In the genomic region with DNA sequence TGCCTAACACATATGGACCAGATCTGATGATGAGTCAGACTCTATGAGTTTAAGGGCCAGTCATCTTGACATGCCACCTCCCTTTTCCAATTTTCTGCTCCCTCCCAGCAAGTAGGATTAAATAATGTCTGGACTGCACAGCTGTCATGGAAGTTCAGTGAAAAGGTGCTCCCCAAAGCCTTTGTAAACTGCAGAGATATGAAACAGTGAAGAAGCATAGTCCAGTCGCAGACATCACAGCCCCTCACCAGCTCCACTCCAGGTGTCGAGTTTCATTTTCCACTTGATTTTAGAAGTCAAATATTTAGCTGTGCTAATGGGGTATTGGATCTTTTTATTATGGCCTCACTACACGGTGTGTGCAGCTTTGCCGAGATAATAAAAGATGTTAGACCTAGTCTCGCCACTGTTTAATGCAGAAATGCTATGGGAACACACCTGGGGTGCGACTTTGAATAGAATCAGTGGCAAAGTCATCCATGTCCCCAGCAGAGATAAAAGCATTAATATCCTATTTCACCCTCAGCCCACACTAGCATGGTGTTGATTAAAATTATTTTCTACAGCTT, we compare ENCODE assay signal across 24 mouse cellular contexts.
DNase-seq lines count a peak whose midpoint lies in the region; ATAC-seq lines count a peak whose summit lies in the region.
"Had no signal": no experiment of that assay in that cellular context is flagged by ENCODE, and none has a peak within 500 bp of the region (broad histone marks: within the 10 kb centered on the region; RNA-seq: fewer than 3 reads in every experiment).

No protein-coding gene starts in this region.

- 78% methylated on average over 6 of the region's 6 CpGs for WGBS in forebrain, embryonic 13.5 days
- 67% methylated on average over 6 of the region's 6 CpGs for WGBS in forebrain, embryonic 16.5 days
- WGBS in forebrain, embryonic 15.5 days, result 80% methylated on average over 6 of the region's 6 CpGs
- 79% methylated on average over 6 of the region's 6 CpGs for WGBS in forebrain, embryonic 11.5 days
- WGBS in midbrain, embryonic 16.5 days, result 56% methylated on average over 6 of the region's 6 CpGs
- 63% methylated on average over 6 of the region's 6 CpGs for WGBS in midbrain, embryonic 14.5 days

- H3K4me2 ChIP-seq in forebrain, embryonic 13.5 days, result no peak overlapping the region
- H3K4me2 ChIP-seq in forebrain, embryonic 16.5 days (ENCODE audit: low read length), result no peak overlapping the region
- H3K4me2 ChIP-seq in forebrain, embryonic 15.5 days (replicated peaks), result no peak overlapping the region
- no peak overlapping the region for H3K4me2 ChIP-seq in forebrain, embryonic 11.5 days (ENCODE audit: low read depth, low read length, severe bottlenecking)
- H3K4me2 ChIP-seq in midbrain, embryonic 16.5 days (ENCODE audit: low read length), result no peak overlapping the region
- no peak overlapping the region for H3K4me2 ChIP-seq in midbrain, embryonic 14.5 days (ENCODE audit: low read length)
- H3K4me2 ChIP-seq: embryonic facial prominence, embryonic 12.5 days; forebrain, embryonic 12.5 days had no signal

- ATAC-seq in forebrain, embryonic 13.5 days, result peak; percentile 61
- ATAC-seq in forebrain, embryonic 16.5 days, result no peak
- ATAC-seq in forebrain, embryonic 15.5 days (replicated peaks), result peak; percentile 53; the same call in 1 of the 2 replicates
- ATAC-seq in forebrain, embryonic 11.5 days (replicated peaks; ENCODE audit: low FRiP score), result no peak
- peak; percentile 64; the same call in 1 of the 2 replicates for ATAC-seq in midbrain, embryonic 16.5 days
- ATAC-seq in midbrain, embryonic 14.5 days (ENCODE audit: low FRiP score, low TSS enrichment), result no peak
- ATAC-seq: activated CD4-positive, CD25-positive, alpha-beta regulatory T cell, adult 4 months; CD4-positive, CD25-positive, alpha-beta regulatory T cell, adult 4 months; Patski had no signal

- H3K4me1 ChIP-seq in forebrain, embryonic 13.5 days, result no peaks in the 10 kb centered on the region
- H3K4me1 ChIP-seq in forebrain, embryonic 16.5 days (replicated peaks; ENCODE audit: control insufficient read depth, insufficient read depth, low read length), result no peaks in the 10 kb centered on the region
- no peaks in the 10 kb centered on the region for H3K4me1 ChIP-seq in forebrain, embryonic 15.5 days
- no peaks in the 10 kb centered on the region for H3K4me1 ChIP-seq in forebrain, embryonic 11.5 days (replicated peaks; ENCODE audit: control insufficient read depth, insufficient read depth, low read length)
- H3K4me1 ChIP-seq in midbrain, embryonic 16.5 days (ENCODE audit: control insufficient read depth, insufficient read depth, low read length), result no peaks in the 10 kb centered on the region
- no peaks in the 10 kb centered on the region for H3K4me1 ChIP-seq in midbrain, embryonic 14.5 days (ENCODE audit: control insufficient read depth, insufficient read depth, low read length)
- H3K4me1 ChIP-seq: embryonic facial prominence, embryonic 10.5 days; embryonic facial prominence, embryonic 12.5 days; forebrain, embryonic 12.5 days had no signal

- no peak overlapping the region for H3K4me3 ChIP-seq in forebrain, embryonic 13.5 days
- no peak overlapping the region for H3K4me3 ChIP-seq in forebrain, embryonic 16.5 days (replicated peaks; ENCODE audit: low read length)
- no peak overlapping the region for H3K4me3 ChIP-seq in forebrain, embryonic 15.5 days
- no peak overlapping the region for H3K4me3 ChIP-seq in forebrain, embryonic 11.5 days (ENCODE audit: low read depth, low read length)
- no peak overlapping the region for H3K4me3 ChIP-seq in midbrain, embryonic 16.5 days (ENCODE audit: low read depth, low read length)
- no peak overlapping the region for H3K4me3 ChIP-seq in midbrain, embryonic 14.5 days (replicated peaks; ENCODE audit: low read depth, low read length)
- H3K4me3 ChIP-seq: embryonic facial prominence, embryonic 10.5 days; embryonic facial prominence, embryonic 12.5 days; forebrain, embryonic 12.5 days had no signal

- H3K27ac ChIP-seq in forebrain, embryonic 13.5 days, result no peak overlapping the region
- H3K27ac ChIP-seq in forebrain, embryonic 16.5 days (ENCODE audit: low read length), result no peak overlapping the region
- H3K27ac ChIP-seq in forebrain, embryonic 15.5 days (replicated peaks), result no peak overlapping the region
- no peak overlapping the region for H3K27ac ChIP-seq in forebrain, embryonic 11.5 days (ENCODE audit: low read depth, low read length)
- no peak overlapping the region for H3K27ac ChIP-seq in midbrain, embryonic 16.5 days (ENCODE audit: low read length)
- no peak overlapping the region for H3K27ac ChIP-seq in midbrain, embryonic 14.5 days (replicated peaks; ENCODE audit: low read depth, low read length)
- H3K27ac ChIP-seq: embryonic facial prominence, embryonic 10.5 days; embryonic facial prominence, embryonic 12.5 days; forebrain, embryonic 12.5 days had no signal

- DNase-seq in forebrain, embryonic 11.5 days (ENCODE audit: low spot score), result no peak
- DNase-seq in midbrain, embryonic 14.5 days, result no peak
- no peak for DNase-seq in heart, adult 11 months
- DNase-seq: adrenal gland, adult 8-10 months; adrenal gland, postnatal 14 days; adrenal gland, postnatal 36 days; B cell, adult 2 months; cerebellum, adult 11-12 months; cerebellum, adult 2 months; cerebellum, adult 9-10 months; cerebellum, postnatal 10 days; cerebellum, postnatal 25 days had no signal

- H3K9ac ChIP-seq in forebrain, embryonic 13.5 days, result no peak overlapping the region
- H3K9ac ChIP-seq in forebrain, embryonic 16.5 days (replicated peaks; ENCODE audit: low read depth, low read length), result no peak overlapping the region
- no peak overlapping the region for H3K9ac ChIP-seq in forebrain, embryonic 15.5 days (replicated peaks)
- H3K9ac ChIP-seq in forebrain, embryonic 11.5 days (ENCODE audit: low read length), result no peak overlapping the region
- no peak overlapping the region for H3K9ac ChIP-seq in midbrain, embryonic 16.5 days (ENCODE audit: low read depth, low read length)
- no peak overlapping the region for H3K9ac ChIP-seq in midbrain, embryonic 14.5 days (replicated peaks; ENCODE audit: low read length)
- H3K9ac ChIP-seq: embryonic facial prominence, embryonic 12.5 days; forebrain, embryonic 12.5 days had no signal

- no peaks in the 10 kb centered on the region for H3K36me3 ChIP-seq in forebrain, embryonic 13.5 days (ENCODE audit: poor library complexity, severe bottlenecking)
- H3K36me3 ChIP-seq in forebrain, embryonic 16.5 days (ENCODE audit: control insufficient read depth, insufficient read depth), result no peaks in the 10 kb centered on the region
- no peaks in the 10 kb centered on the region for H3K36me3 ChIP-seq in forebrain, embryonic 15.5 days
- no peaks in the 10 kb centered on the region for H3K36me3 ChIP-seq in forebrain, embryonic 11.5 days (ENCODE audit: control insufficient read depth, insufficient read depth, low read length)
- H3K36me3 ChIP-seq in midbrain, embryonic 16.5 days (ENCODE audit: control insufficient read depth, insufficient read depth, low read length), result no peaks in the 10 kb centered on the region
- H3K36me3 ChIP-seq in midbrain, embryonic 14.5 days (ENCODE audit: control insufficient read depth, insufficient read depth, low read length), result no peaks in the 10 kb centered on the region
- H3K36me3 ChIP-seq: embryonic facial prominence, embryonic 10.5 days; embryonic facial prominence, embryonic 12.5 days; forebrain, embryonic 12.5 days; G1E had no signal

- H3K27me3 ChIP-seq in forebrain, embryonic 13.5 days, result no peaks in the 10 kb centered on the region
- no peaks in the 10 kb centered on the region for H3K27me3 ChIP-seq in forebrain, embryonic 16.5 days (replicated peaks; ENCODE audit: control insufficient read depth, insufficient read depth, low read length)
- no peaks in the 10 kb centered on the region for H3K27me3 ChIP-seq in forebrain, embryonic 15.5 days
- H3K27me3 ChIP-seq in forebrain, embryonic 11.5 days (ENCODE audit: control insufficient read depth, insufficient read depth, low read length), result no peaks in the 10 kb centered on the region
- no peaks in the 10 kb centered on the region for H3K27me3 ChIP-seq in midbrain, embryonic 16.5 days (ENCODE audit: control insufficient read depth, insufficient read depth, low read depth, low read length)
- no peaks in the 10 kb centered on the region for H3K27me3 ChIP-seq in midbrain, embryonic 14.5 days (ENCODE audit: control insufficient read depth, insufficient read depth, low read length)
- H3K27me3 ChIP-seq: CH12.LX; embryonic facial prominence, embryonic 12.5 days; forebrain, embryonic 12.5 days; Patski had no signal

- no peaks in the 10 kb centered on the region for H3K9me3 ChIP-seq in forebrain, embryonic 13.5 days (replicated peaks)
- H3K9me3 ChIP-seq in forebrain, embryonic 16.5 days (ENCODE audit: control insufficient read depth, low read length), result no peaks in the 10 kb centered on the region
- H3K9me3 ChIP-seq in forebrain, embryonic 15.5 days, result no peaks in the 10 kb centered on the region
- no peaks in the 10 kb centered on the region for H3K9me3 ChIP-seq in forebrain, embryonic 11.5 days (ENCODE audit: control insufficient read depth, low read length)
- H3K9me3 ChIP-seq in midbrain, embryonic 16.5 days (replicated peaks; ENCODE audit: control insufficient read depth, low read length, poor library complexity, severe bottlenecking), result no peaks in the 10 kb centered on the region
- H3K9me3 ChIP-seq in midbrain, embryonic 14.5 days (ENCODE audit: control insufficient read depth, low read length), result no peaks in the 10 kb centered on the region
- H3K9me3 ChIP-seq: embryonic facial prominence, embryonic 10.5 days; embryonic facial prominence, embryonic 12.5 days; forebrain, embryonic 12.5 days had no signal

Comparison
In these comparisons a context has a peak if more than half of its experiments do, and no peak if none do; other contexts are left out.
1. ATAC-seq: peak in forebrain, embryonic 13.5 days (single experiment), forebrain, embryonic 15.5 days (single experiment) and midbrain, embryonic 16.5 days (single experiment); none in forebrain, embryonic 16.5 days (single experiment), forebrain, embryonic 11.5 days (single experiment) and midbrain, embryonic 14.5 days (single experiment).